Mouse (Mus musculus) retina, postnatal 7 days (tissue): ENCODE measurements at regions not wholly inside any gene's neighbourhood (a gene's known extent, or its start where the extent isn't known, plus 50 kb on each side); places are given as distances from the start of the nearest gene placed in this dataset.

Experiments used
- DNase-seq: peaks from one replicate; pipeline ENCODE4 v3.0.0-alpha.2; 2012; ENCODE audit warnings: low read depth, low spot score

GRCm38 (mm10) chr1:128675538-128675937 lies 83.4 kb upstream of the Cxcr4 start:
- DNase-seq = no peak

- no peak for DNase-seq
Measured at GRCm38 (mm10) chr1:128672306-128672705, 80.2 kb upstream of the Cxcr4 start.

- DNase-seq = no peak
Measured at GRCm38 (mm10) chr1:128671495-128671894, 79.4 kb upstream of the Cxcr4 start.

- no peak for DNase-seq
Measured at GRCm38 (mm10) chr1:128671016-128671415, 78.9 kb upstream of the Cxcr4 start.

DNA sequence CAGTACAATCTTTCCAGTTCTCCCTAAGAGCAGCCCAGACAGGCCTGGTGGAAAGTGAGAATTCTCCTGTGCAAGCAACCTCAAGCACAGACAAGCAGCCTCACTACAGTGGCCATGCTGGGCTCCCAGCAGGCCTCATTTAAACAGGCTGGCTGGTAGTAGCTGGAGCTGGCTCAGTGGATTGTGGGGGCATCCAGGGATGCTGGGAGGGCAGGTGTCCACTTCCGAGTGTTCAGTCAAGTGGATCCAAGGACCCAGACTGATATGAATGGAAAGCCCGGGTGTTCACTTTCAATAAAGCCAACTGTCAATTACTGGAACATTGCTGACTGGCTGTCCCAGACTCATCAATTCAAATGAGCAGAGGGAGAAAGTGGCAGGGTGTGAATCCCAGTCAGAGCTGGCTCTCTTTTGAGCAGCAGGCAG lies 77.2 kb upstream of the Cxcr4 start:
- no peak for DNase-seq

GRCm38 (mm10) chr1:128668718-128669117 lies 76.6 kb upstream of the Cxcr4 start:
- no peak for DNase-seq

DNA sequence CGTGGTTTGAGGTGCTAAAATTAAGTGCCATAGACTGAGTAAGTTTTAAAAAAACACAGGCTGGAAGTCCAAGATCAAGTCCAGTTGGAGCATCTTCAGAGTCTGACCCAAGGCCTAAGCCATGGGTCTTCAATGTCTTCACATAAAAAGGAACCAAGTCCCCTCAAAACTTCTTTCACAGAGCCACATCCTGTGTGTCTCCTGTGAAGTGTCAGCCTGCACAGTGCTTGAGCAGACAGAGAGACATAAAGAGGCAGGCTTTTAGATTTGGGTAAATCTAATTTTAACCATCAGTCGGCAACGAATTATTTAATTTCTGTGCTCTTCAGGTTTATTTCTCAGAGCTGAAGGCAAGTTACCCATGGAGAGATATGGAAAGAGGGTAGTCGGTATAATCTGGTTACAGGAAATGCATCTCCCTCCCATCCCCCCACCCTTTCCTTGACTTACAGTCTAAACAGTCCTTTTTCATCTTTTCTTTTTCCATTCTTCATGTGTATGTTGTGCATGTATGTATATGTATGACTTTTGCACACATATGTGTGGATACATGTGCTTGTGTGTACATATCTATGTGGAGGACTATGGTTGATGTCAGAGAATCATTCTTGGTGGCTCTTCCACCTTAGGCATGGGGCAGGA lies 75.1 kb upstream of the Cxcr4 start:
- DNase-seq = no peak

DNA sequence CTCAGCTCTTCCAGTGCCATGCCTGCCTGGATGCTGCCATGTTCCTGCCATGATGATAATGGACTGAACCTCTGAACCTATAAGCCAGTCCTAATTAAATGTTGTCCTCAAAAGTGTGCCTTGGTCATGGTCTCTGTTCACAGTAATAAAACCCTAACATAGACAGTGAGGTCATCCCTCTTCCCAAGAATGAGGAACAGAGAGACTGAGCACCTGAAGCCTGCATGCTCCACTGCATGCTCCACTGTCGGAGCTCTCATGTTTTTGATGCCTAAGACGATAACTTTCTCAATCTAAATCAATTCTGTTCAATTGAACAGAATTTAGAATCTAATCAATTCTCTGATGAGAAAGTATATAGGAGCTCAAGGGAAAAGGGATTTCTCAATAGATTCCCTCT lies 71.1 kb upstream of the Cxcr4 start:
- DNase-seq = no peak

GRCm38 (mm10) chr1:128659857-128660256 lies 67.8 kb upstream of the Cxcr4 start:
- no peak for DNase-seq

- DNase-seq = no peak
Measured at GRCm38 (mm10) chr1:128658802-128659201, 66.7 kb upstream of the Cxcr4 start.

DNA sequence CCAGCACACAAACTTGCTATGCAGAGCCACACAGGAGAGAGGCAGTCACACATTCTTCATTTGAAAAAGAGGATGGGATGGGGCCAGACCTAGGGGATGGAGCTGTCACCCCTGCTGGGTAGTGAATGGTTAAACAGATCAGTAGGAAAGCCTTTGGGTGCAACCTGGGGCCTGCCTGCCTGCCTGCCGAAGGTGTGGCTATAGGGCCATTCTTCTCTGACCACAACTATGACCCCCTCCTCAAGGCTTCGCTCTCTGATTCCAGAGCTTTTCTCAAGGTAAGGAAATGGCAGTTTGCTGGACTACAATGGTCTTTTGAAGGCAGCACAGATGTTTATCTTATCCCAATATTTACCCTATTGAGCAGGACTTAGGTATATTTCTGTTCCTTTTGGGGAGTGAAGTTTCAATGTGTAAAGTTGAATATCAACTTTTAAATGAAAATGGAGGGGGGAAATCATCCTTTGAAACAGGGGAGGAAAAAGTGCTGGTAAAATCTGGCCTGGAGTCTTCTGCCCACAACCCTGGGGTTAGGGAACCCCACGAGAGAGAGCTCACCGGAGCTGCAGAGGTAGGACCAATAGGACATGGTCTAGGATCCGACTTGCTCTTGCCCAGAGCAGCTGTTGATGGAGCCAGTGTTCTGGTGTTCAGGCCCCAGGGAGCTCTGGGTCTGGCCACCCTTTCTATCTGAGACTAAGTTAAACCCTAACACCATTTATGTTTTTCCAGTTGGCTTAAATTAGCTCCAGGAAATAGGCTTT lies 62.2 kb upstream of the Cxcr4 start:
- no peak for DNase-seq

DNA sequence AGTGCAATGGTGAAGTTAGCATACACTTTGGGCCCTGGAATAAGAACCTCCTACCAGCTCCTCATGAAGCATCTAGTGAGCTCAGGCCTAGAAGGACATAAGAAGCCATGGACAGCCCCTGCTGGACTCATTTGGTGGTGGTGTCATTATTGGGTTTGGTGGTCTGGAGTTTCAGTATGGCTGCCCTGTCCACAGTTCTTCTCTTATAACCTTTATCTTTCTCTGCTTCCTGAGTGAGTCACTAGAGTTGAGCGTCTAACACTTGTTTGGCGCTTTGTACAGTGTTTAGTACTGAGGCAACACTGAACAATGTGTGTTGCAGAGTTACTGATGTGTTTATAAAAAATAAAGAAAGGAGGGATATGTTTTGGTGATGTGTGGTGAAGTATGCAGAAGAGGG lies 58.5 kb upstream of the Cxcr4 start:
- no peak for DNase-seq

- DNase-seq = no peak
Measured at GRCm38 (mm10) chr1:128649490-128650178, 57.5 kb upstream of the Cxcr4 start.

GRCm38 (mm10) chr1:128643316-128643776 lies 51.3 kb upstream of the Cxcr4 start:
- no peak for DNase-seq

GRCm38 (mm10) chr1:128642212-128642611 lies 50.1 kb upstream of the Cxcr4 start:
- DNase-seq = no peak
